Mouse (Mus musculus) megakaryocyte, adult 5-6 weeks (primary cell): Measurements from ENCODE around the gene Popdc3. TPM values are rescaled to one million over a fixed set of nuclear protein-coding genes. Genes with fewer than 3 reads are reported as not detected.
"Not testable (repeated sequence)": the region's sequence is repeated elsewhere in the genome, so short reads cannot be mapped to it uniquely, and the experiment has no call there.

Experiments
- ATAC-seq: 2 replicates; pipeline ENCODE4 v1.8.0; 2016; ENCODE audit warnings: mild to moderate bottlenecking, inconsistent platforms; ENCODE audit not compliant: poor library complexity, severe bottlenecking
- total RNA-seq, 2 experiments: library from RNA; stranded (forward) in 1 of 2; stranded (reverse) in 1 of 2; fragments of 153-499, 151-499 nt in 1 of 2; fragments of 221-1000, 200-1000 nt in 1 of 2; gene quantifications; 2 replicates each; pipeline versions ENCODE4 v1.2.3 to v1.2.4; 2015 to 2017

Gene Popdc3
- total RNA-seq, 2 experiments from 2014 or later = 0.18 TPM; not detected in 1

GRCm38 (mm10) chr10:45193330-45194310, 15.7 kb downstream of the Popdc3 start:
- ATAC-seq = no peak

- ATAC-seq = no peak
Measured at GRCm38 (mm10) chr10:45194531-45194930, 16.6 kb downstream of the Popdc3 start.

GRCm38 (mm10) chr10:45204582-45204981, 26.7 kb downstream of the Popdc3 start:
- no peak for ATAC-seq

GRCm38 (mm10) chr10:45210201-45210600, 32.3 kb downstream of the Popdc3 start:
- no peak for ATAC-seq

GRCm38 (mm10) chr10:45216676-45217075, 38.8 kb downstream of the Popdc3 start:
- no peak for ATAC-seq

- ATAC-seq = no peak
Measured at GRCm38 (mm10) chr10:45229954-45230353, 52.1 kb downstream of the Popdc3 start.

- ATAC-seq = no peak
Measured at GRCm38 (mm10) chr10:45233351-45233750, 55.5 kb downstream of the Popdc3 start.

GRCm38 (mm10) chr10:45236304-45236703, 58.4 kb downstream of the Popdc3 start:
- ATAC-seq = no peak

GRCm38 (mm10) chr10:45237492-45237891, 59.6 kb downstream of the Popdc3 start:
- ATAC-seq = no peak

- no peak for ATAC-seq
Measured at GRCm38 (mm10) chr10:45260477-45260876, 82.6 kb downstream of the Popdc3 start.

- no peak for ATAC-seq
Measured at GRCm38 (mm10) chr10:45262126-45262525, 84.2 kb downstream of the Popdc3 start.

- no peak for ATAC-seq
Measured at GRCm38 (mm10) chr10:45276499-45276898, 98.6 kb downstream of the Popdc3 start.

GRCm38 (mm10) chr10:45276995-45277394, 99.1 kb downstream of the Popdc3 start:
- no peak for ATAC-seq

GRCm38 (mm10) chr10:45285651-45286050, 107.8 kb downstream of the Popdc3 start:
- ATAC-seq = no peak

GRCm38 (mm10) chr10:45288351-45288750, 110.5 kb downstream of the Popdc3 start:
- no peak for ATAC-seq

GRCm38 (mm10) chr10:45289218-45290105, 111.6 kb downstream of the Popdc3 start:
- no peak for ATAC-seq

GRCm38 (mm10) chr10:45290618-45291017, 112.7 kb downstream of the Popdc3 start:
- no peak for ATAC-seq

GRCm38 (mm10) chr10:45292159-45292558, 114.3 kb downstream of the Popdc3 start:
- not testable (repeated sequence) for ATAC-seq

GRCm38 (mm10) chr10:45295093-45295492, 117.2 kb downstream of the Popdc3 start:
- ATAC-seq = no peak

GRCm38 (mm10) chr10:45298503-45298902, 120.6 kb downstream of the Popdc3 start:
- no peak for ATAC-seq

GRCm38 (mm10) chr10:45299509-45299908, 121.6 kb downstream of the Popdc3 start:
- ATAC-seq = no peak
